Mouse (Mus musculus) hindbrain, embryonic 13.5 days (tissue): ENCODE measurements around the gene Acot5. TPM values are rescaled to one million over a fixed set of nuclear protein-coding genes. Genes with fewer than 3 reads are reported as not detected.
"Not testable (repeated sequence)": the region's sequence is repeated elsewhere in the genome, so short reads cannot be mapped to it uniquely, and the experiment has no call there.

ENCODE experiments used
- ATAC-seq: fragments of 200-750 bp; cut with Nextera tagmentation; 2 replicates; pipeline ENCODE4 v1.8.0; 2017; ENCODE audit warnings: moderate TSS enrichment; ENCODE audit not compliant: low FRiP score
- H3K27ac ChIP-seq: fragments of 300-500 bp; sonication (generic); 2 replicates; pipeline ENCODE4 v1.5.1; 2015; ENCODE audit warnings: inconsistent platforms, mild to moderate bottlenecking, moderate library complexity
- H3K27me3 ChIP-seq: fragments of 300-500 bp; sonication (generic); 2 replicates; pipeline ENCODE4 v1.6.1; 2015; ENCODE audit warnings: mild to moderate bottlenecking, inconsistent platforms
- H3K36me3 ChIP-seq: fragments of 300-500 bp; sonication (generic); 2 replicates; pipeline ENCODE4 v1.6.1; 2015; ENCODE audit warnings: mild to moderate bottlenecking, inconsistent platforms
- H3K4me1 ChIP-seq: fragments of 300-500 bp; sonication (generic); replicated peaks from 2 replicates; pipeline ENCODE4 v1.6.1; 2015; ENCODE audit warnings: inconsistent platforms
- H3K4me2 ChIP-seq: fragments of 300-500 bp; sonication (generic); 2 replicates; pipeline ENCODE4 v1.6.1; 2015; ENCODE audit warnings: inconsistent platforms, mild to moderate bottlenecking, moderate library complexity
- H3K4me3 ChIP-seq: fragments of 300-500 bp; sonication (generic); 2 replicates; pipeline ENCODE4 v1.5.1; 2015; ENCODE audit warnings: mild to moderate bottlenecking, inconsistent platforms
- H3K9ac ChIP-seq: fragments of 300-500 bp; sonication (generic); 2 replicates; pipeline ENCODE4 v1.6.1; 2015; ENCODE audit warnings: mild to moderate bottlenecking, inconsistent platforms
- H3K9me3 ChIP-seq: fragments of 300-500 bp; sonication (generic); 2 replicates; pipeline ENCODE4 v1.6.1; 2016; ENCODE audit warnings: inconsistent platforms
- WGBS: fragments of 180-500 bp; shearing (Covaris S2); methylation state at CpG from one replicate; pipeline ENCODE4 v1.1.7; 2015; 5-methylcytosine and 5-hydroxymethylcytosine counted together
- polyA plus RNA-seq: library from polyadenylated mRNA; unstranded; fragments of >200 nt; fragmentation: Nextera tagmentation; extraction: Ambion mirVana; gene quantifications from 2 replicates; pipeline ENCODE4 v1.2.1, GENCODE M21; 2015

The Acot5 gene
- polyA plus RNA-seq, 1 experiment from 2014 or later = not detected

DNA sequence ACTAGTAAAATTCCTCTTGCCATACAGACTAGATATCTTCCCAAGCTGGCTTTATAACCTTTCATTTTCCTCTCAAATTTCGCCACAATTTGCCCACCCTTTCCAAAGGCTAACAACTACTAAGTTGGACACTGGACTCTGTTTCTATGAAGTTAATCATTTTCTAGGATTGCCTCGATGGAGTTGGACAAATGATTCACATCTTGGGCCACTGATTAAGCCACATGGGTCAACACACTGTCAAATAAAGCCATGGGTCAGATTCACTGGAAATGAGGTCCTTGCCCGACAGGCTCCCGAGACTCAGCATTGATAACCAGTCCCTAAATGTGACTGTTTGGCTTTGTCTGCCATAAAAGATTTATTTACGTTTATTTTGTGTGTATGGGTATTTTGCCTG, 26.9 kb upstream of the Acot5 start:
- 90% methylated on average over 5 of the region's 5 CpGs for WGBS
- Histone ChIP-seq H3K9ac (no peak overlapping the region), H3K9me3 (0 out of 2 replicates have a peak, but pooled peaks cover 3% of the 10 kb centered on the region), H3K27me3 (0 out of 2 replicates have a peak, but pooled peaks cover 7% of the 10 kb centered on the region), H3K4me1 (no peaks in the 10 kb centered on the region), H3K4me2 (no peak overlapping the region), H3K36me3 (peaks cover 4% of the 10 kb centered on the region; the same call in 1 of the 2 replicates), H3K4me3 (no peak overlapping the region), H3K27ac (no peak overlapping the region)
- no peak for ATAC-seq

DNA sequence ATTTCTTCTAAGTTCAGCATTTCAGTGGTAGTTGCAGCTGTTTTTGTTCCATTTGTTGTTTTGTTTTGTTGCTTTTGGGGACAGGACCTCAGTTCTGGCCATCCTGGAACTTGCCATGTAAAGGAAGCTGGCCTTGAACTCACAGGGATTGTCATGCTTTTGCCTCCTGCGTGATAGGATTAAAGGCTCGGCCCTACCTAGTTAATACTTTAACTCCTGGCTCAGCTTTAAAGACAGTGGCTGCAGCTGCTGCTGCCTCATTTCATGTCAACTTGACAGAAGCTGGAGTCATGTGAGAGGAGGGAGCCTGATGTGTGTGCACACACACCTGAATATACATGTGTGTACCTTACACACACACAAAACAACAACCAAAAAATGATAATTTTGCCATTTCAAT, 25.1 kb upstream of the Acot5 start:
- Histone ChIP-seq H3K9me3 (peaks cover 17% of the 10 kb centered on the region; the same call in 1 of the 2 replicates), H3K4me1 (no peaks in the 10 kb centered on the region), H3K4me3 (no peak overlapping the region), H3K27ac (no peak overlapping the region), H3K9ac (no peak overlapping the region), H3K27me3 (no peaks in the 10 kb centered on the region), H3K4me2 (no peak overlapping the region), H3K36me3 (peaks cover 4% of the 10 kb centered on the region; the same call in 1 of the 2 replicates)
- no peak for ATAC-seq
- 86% methylated on average over 2 of the region's 2 CpGs for WGBS

DNA sequence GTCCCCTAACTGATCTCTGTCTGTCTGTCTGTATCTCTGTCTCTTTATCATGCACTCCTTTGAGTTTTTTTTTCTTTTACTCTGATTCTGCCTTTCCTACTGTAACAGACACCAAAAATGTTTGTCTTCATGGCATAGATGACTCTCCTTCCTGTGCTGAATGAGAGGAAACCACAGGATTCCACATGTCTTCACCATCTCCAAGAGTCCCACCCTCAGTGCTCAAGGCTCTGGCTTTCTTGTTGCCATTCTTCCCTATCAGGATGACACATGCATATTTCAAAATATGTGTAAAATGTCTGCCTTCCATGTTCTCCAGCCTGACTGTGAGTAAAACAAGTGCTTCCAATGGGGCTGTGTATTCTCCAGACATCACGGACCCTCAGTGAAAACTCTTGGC, 22.2 kb upstream of the Acot5 start:
- ATAC-seq = no peak
- no peak overlapping the region for H3K4me3 ChIP-seq
- H3K4me2 ChIP-seq = no peak overlapping the region
- no peaks in the 10 kb centered on the region for H3K36me3 ChIP-seq
- H3K27ac ChIP-seq = no peak overlapping the region
- H3K27me3 ChIP-seq = peaks cover 3% of the 10 kb centered on the region
- H3K9ac ChIP-seq = no peak overlapping the region
- H3K4me1 ChIP-seq = no peaks in the 10 kb centered on the region
- WGBS = 95% methylated on average over 1 of the region's 1 CpGs
- peaks cover 14% of the 10 kb centered on the region; the same call in 1 of the 2 replicates for H3K9me3 ChIP-seq

DNA sequence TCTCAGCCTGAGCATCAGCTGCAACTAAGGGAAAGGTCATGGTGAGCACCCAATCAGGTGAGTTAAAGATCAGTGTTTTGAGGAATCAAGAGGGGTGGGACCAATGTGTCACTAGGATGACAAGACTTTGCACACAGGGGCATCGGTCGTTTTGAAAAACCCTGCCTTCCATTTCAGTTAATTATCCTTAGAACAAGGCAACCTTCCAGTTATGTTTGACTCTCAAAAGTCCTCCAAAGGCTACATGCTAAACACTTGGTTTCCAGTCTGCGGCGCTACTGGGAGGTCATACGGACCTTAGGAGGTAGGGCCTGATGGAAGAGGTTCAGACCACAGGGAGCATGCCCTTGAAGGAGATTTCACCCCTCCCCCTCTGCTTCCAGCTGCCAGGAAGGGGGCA, 18.4 kb upstream of the Acot5 start:
- WGBS = 84% methylated on average over 5 of the region's 5 CpGs
- ATAC-seq, H3K36me3 ChIP-seq: not testable (repeated sequence)

DNA sequence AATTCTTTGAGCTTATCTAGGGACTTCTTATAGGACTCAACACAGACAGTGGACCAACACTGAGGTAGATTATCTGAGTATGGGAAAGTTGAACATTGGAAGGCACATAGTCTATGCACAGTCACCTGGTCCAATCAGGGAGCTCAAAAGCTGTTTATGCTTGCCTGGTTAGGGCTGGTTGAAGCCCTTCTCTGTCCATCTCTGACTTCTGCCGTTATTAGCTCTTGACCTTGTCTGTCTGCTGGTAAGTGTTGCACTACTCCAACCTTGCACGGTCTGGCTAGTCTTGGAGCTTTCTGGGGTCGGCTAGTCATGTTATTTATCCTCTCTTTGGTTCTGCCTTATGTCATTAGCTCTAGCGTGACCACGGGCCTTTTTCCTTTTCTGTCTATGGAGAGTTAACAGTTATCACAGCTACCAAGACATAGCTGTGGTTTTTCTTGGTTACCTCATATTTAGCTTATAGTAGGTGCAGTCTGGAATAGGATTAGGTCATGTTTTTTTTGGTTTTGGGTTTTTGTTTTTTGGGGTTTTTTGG, 17.1 kb upstream of the Acot5 start, which contains the start of gene Acot3:
Gene Acot3, plus strand, starts transcription at position 208 of the 538 bp plus-strand sequence.
- H3K4me2 ChIP-seq = peak within 1 kb of the TSS; percentile 75
- peak within 1 kb of the TSS; percentile 49; the same call in 1 of the 2 replicates for H3K4me3 ChIP-seq
- ATAC-seq = no peak
- no peak within 1 kb of the TSS for H3K27ac ChIP-seq
- H3K36me3 ChIP-seq = no peaks in the 10 kb centered on the region
- no peak within 1 kb of the TSS for H3K9ac ChIP-seq
- peaks cover 7% of the 10 kb centered on the region for H3K4me1 ChIP-seq
- peaks cover 14% of the 10 kb centered on the region; the same call in 1 of the 2 replicates for H3K9me3 ChIP-seq
- peaks cover 31% of the 10 kb centered on the region for H3K27me3 ChIP-seq
- WGBS = 87% methylated on average over 5 of the region's 5 CpGs

More for the DNA sequence above, 18.4 kb upstream of the Acot5 start:
- not testable (repeated sequence) for H3K4me2 ChIP-seq, H3K4me1 ChIP-seq, H3K4me3 ChIP-seq, H3K27ac ChIP-seq, H3K9ac ChIP-seq
- peaks cover 14% of the 10 kb centered on the region; the same call in 1 of the 2 replicates for H3K9me3 ChIP-seq
- peaks cover 31% of the 10 kb centered on the region for H3K27me3 ChIP-seq

DNA sequence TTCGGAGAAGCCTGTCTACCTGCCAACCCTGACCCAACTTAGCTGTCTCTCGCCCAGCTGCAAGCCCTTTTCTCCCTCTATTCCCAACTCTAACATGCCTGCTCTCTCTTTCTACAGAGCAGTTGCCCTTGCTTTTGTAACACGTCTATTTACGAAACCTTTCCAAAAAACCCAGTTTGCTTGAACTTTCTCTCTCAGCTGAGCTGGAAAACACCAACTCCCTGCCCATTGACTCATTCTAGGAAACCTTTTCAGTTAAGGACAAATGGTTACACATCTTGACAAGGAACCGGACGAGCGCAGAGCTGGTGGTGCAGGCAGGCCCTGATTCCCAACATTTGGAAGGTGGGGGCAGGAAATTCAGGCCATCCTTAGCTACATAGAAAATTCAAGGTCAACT, 16.5 kb upstream of the Acot5 start:
- Histone ChIP-seq H3K9me3 (peaks cover 12% of the 10 kb centered on the region; the same call in 1 of the 2 replicates), H3K27ac (no peak overlapping the region), H3K9ac (no peak overlapping the region), H3K27me3 (peaks cover 31% of the 10 kb centered on the region), H3K4me1 (peaks cover 7% of the 10 kb centered on the region), H3K4me3 (peak overlapping the region; percentile 49; the same call in 1 of the 2 replicates), H3K36me3 (no peaks in the 10 kb centered on the region), H3K4me2 (peak overlapping the region; percentile 75)
- 92% methylated on average over 7 of the region's 7 CpGs for WGBS
- no peak for ATAC-seq

DNA sequence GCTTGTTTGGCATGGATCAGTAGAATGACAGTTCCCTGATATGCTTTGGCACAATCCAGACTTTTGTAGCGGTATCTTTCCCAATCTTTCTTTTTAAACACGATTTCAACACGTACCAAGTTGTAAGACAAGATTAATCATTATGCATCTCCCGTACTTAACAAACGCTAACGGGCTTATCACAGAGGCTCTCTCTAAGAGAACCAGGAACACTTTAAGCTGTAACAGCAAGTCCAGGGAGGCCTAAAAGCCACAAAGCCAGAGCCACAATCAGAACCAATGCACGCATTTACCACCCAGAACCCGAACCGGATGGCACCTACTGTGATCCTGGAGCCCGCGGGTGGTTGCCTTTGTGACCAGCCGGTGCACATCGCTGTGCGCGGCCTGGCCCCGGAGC, 16.0 kb upstream of the Acot5 start:
- Histone ChIP-seq H3K4me1 (peaks cover 7% of the 10 kb centered on the region), H3K36me3 (no peaks in the 10 kb centered on the region), H3K27ac (no peak overlapping the region), H3K27me3 (peaks cover 31% of the 10 kb centered on the region), H3K9me3 (peaks cover 7% of the 10 kb centered on the region; the same call in 1 of the 2 replicates), H3K4me2 (peak overlapping the region; percentile 75), H3K4me3 (peak overlapping the region; percentile 49), H3K9ac (peak overlapping the region; percentile 70)
- WGBS = 12% methylated on average over 16 of the region's 16 CpGs
- ATAC-seq = no peak

DNA sequence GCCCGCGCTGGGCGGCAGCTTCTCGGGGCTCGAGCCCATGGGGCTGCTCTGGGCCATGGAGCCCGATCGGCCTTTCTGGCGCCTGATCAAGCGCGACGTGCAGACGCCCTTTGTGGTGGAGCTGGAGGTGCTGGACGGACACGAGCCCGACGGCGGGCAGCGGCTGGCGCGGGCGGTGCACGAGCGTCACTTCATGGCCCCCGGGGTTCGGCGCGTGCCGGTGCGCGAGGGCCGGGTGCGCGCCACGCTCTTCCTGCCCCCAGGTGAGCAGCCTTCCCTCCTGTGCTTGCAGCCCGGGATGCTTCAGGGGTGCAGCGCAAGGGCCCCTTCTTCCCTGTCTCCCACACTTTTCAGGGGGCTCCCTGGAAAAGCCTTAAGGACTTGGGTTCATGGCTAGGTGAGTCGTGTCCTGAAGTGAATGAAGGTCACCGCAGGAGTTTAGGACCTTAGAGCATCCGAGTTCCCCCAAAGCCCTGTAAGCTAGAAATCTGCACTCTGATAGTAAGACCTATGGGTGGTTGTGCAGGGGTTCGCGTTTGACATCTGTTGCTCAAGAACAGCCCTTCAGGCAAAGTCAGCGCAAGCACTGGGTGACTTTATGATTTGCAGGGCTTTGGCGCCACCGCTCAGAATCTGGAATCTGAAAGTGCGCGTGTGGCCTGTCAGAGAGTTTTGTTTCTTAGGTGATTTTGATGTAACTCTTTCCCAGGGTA, 15.3 kb upstream of the Acot5 start:
- WGBS = 3% methylated on average over 38 of the region's 46 CpGs
- Histone ChIP-seq H3K27ac (no peak overlapping the region), H3K4me3 (peak overlapping the region; percentile 49), H3K36me3 (no peaks in the 10 kb centered on the region), H3K9me3 (0 out of 2 replicates have a peak, but pooled peaks cover 2% of the 10 kb centered on the region), H3K27me3 (peaks cover 31% of the 10 kb centered on the region), H3K4me2 (peak overlapping the region; percentile 75), H3K9ac (peak overlapping the region; percentile 70), H3K4me1 (peaks cover 7% of the 10 kb centered on the region)
- 0 out of 2 replicates have a peak, but pooled peaks have one; percentile 39 for ATAC-seq

DNA sequence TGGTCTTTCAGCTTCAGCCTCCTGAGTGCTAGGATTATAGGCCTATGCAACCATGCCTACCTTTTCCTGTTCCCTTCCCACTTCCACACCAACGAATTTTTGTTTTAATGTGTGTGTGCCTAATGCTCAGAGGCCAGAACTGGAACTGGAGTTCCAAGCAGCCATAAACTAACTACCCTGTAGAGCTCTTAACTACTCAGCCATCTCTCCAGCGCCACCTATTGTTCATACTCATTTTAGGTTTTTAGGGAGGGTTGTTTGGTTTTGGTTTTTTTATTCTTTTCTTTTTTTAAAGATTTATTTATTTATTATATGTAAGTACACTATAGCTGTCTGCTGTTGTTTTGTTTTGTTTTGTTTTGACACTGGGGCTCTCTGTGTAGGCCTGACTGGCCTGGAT, 8.2 kb upstream of the Acot5 start:
- no peaks in the 10 kb centered on the region for H3K9me3 ChIP-seq
- no peak overlapping the region for H3K4me3 ChIP-seq
- no peak overlapping the region for H3K4me2 ChIP-seq
- H3K27me3 ChIP-seq = no peaks in the 10 kb centered on the region
- WGBS = 26% methylated on average over 2 of the region's 2 CpGs
- H3K9ac ChIP-seq = no peak overlapping the region
- H3K27ac ChIP-seq = no peak overlapping the region
- no peaks in the 10 kb centered on the region for H3K4me1 ChIP-seq
- no peak for ATAC-seq
- H3K36me3 ChIP-seq = no peaks in the 10 kb centered on the region

DNA sequence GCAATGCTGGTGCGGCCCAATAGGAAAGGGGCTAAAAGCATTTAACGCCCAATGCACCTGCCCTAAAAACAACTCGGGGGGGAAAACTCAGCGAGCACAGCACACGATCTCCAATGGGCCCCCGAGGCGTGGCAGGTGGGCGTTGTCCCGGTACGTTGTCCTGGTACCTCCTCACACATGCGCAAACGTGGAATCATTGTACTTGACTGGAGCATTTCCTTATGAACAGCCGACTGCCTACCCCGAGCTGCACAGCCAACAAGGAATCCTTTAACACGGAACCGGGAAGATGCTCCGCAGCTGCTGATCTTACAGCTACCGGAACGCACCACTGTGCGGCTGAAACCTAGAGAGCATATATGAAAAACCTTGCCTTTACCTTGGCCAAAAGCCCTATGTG, 6.8 kb upstream of the Acot5 start:
- H3K27me3 ChIP-seq = peaks cover 5% of the 10 kb centered on the region; the same call in 1 of the 2 replicates
- 92% methylated on average over 20 of the region's 20 CpGs for WGBS
- no peaks in the 10 kb centered on the region for H3K4me1 ChIP-seq
- no peaks in the 10 kb centered on the region for H3K9me3 ChIP-seq
- H3K4me2 ChIP-seq = no peak overlapping the region
- H3K9ac ChIP-seq = no peak overlapping the region
- no peaks in the 10 kb centered on the region for H3K36me3 ChIP-seq
- H3K4me3 ChIP-seq = no peak overlapping the region
- no peak for ATAC-seq
- no peak overlapping the region for H3K27ac ChIP-seq

DNA sequence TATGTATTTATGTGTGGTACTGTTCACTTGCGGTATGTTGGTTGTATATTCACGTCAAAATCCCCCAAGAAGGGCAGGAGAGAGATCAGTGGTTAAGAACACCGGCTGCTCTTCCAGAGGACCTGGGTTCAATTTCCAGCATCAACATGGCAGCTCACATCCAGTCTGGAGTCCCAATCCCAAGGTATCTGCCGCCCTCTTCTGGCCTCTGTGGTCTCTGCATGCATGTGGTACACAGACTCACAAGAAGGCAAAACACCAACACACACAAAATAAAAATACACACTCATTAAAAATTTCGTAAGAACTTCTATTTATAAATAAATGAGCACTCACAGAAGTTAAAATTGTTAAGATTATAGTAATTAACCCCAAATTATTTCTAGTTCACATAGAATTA, 5.9 kb upstream of the Acot5 start:
- Histone ChIP-seq H3K4me1 (no peaks in the 10 kb centered on the region), H3K4me2 (no peak overlapping the region), H3K4me3 (no peak overlapping the region), H3K9me3 (no peaks in the 10 kb centered on the region), H3K27ac (no peak overlapping the region), H3K9ac (no peak overlapping the region), H3K36me3 (no peaks in the 10 kb centered on the region), H3K27me3 (peaks cover 14% of the 10 kb centered on the region)
- WGBS = 70% methylated on average over 5 of the region's 5 CpGs
- no peak for ATAC-seq

DNA sequence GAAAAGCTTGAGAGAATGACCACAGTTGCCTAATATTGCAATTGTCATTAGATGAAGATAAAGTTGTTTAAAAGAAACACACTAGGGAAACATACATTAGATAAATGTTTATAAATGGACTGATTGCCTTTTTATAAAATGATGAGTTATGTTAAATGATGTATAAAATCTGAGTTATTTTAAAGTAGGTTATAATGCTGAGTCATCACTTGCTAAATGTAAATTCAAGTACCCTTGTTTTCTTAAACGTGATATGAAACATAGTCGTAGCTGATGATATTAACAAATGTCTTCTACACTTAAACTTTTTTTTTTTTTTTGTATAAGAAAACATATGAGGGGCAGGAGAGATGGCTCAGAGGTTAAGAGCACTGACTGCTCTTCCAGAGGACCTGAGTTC, 5.3 kb upstream of the Acot5 start:
- no peak overlapping the region for H3K4me3 ChIP-seq
- H3K9ac ChIP-seq = no peak overlapping the region
- ATAC-seq = no peak
- no peak overlapping the region for H3K4me2 ChIP-seq
- H3K9me3 ChIP-seq = no peaks in the 10 kb centered on the region
- H3K36me3 ChIP-seq = no peaks in the 10 kb centered on the region
- 89% methylated on average over 2 of the region's 2 CpGs for WGBS
- H3K27ac ChIP-seq = no peak overlapping the region
- H3K27me3 ChIP-seq = peaks cover 20% of the 10 kb centered on the region
- H3K4me1 ChIP-seq = no peaks in the 10 kb centered on the region
